Mouse (Mus musculus) embryo, embryonic 11 days (tissue): Measurements from ENCODE around the gene Tmbim7.

Experiments
- DNase-seq: peaks from one replicate; pipeline ENCODE4 v3.0.0-alpha.2; 2015

Tmbim7 gene

DNA sequence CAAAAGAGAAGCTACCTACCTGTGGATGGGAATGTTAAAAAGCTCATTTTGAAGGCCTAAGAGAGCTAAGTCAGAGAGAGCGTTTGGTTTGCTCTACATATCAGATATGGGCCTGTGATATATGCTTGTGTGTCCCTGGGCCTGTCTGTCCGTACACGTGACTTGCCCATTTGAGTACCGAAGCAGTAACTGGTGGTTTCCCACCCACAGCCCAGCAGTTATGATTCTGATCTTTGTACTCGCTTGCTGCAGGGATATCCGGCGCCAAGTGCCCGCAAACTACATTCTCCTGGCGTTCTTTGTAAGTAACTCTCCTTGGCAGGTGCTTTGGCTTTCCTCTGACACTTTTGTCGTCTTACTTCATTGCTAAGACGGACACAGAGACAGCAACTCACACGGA is 15.6 kb downstream of the Tmbim7 start:
- DNase-seq, result no peak

DNA sequence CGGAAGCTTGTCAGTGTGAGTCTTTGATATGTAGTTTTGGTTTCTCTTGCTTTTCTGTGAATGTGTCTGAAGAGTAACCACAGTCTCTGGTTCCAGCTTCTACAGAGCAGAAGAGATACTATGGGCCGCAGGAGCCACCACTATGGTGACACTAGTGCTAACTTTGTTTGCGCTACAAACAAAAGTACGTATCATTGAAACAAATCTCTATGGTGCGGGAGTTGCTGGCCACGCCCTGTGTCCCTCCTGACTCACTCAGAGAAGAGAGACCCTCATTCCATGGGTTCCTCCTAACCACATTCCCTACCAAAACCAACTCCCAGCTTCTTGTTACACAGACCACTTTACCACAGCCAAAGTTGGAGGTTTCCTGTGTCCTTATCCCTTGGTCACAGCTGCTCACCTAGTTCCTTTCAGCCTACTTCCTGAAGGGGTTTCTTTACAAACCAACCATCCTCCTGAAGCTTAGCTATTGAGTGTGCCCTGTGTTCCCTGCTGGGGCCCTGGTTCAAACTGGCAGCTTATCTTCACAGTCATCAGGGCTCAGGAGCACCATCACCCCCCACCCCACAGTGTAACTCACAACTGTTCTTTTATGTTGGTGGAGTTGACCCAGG is 19.1 kb downstream of the Tmbim7 start:
- no peak for DNase-seq

DNA sequence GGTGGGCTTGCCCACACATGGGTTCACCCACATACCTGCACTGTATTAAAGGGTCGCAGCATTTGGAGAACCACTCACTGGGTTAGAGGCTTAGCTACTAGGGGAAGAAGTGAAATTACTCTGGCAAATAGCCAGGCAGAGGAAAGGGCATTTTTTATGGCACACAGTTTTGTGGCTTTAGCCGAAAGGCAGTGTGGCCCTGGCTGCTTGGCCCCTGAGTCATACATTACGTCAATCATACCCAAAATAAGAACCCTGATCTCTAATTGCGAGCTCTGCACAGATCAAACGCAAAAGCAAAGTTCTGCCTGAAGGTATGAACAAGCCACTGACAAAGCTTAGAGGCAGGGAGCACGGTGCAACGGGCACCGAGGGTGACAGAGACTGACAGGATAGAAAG is 37.3 kb downstream of the Tmbim7 start:
- DNase-seq, result no peak

DNA sequence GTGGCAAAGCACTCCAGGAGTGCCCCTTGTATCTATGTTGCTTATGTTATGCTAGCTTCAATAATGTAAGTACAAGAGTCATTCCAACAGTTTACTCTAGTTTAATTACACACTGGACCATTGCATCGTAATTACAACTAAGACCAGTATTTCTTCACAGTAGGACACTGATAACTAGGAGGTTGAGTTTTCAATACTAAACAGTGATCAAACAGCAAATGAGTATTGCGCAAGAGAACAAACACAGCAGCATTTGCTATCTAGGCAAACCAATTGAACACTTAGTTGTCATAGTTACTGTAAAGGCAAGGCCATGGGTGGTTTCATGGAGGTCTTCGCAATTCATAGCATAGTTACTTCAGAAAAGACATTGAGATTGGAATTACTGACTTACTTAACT is 40.3 kb downstream of the Tmbim7 start:
- no peak for DNase-seq

DNA sequence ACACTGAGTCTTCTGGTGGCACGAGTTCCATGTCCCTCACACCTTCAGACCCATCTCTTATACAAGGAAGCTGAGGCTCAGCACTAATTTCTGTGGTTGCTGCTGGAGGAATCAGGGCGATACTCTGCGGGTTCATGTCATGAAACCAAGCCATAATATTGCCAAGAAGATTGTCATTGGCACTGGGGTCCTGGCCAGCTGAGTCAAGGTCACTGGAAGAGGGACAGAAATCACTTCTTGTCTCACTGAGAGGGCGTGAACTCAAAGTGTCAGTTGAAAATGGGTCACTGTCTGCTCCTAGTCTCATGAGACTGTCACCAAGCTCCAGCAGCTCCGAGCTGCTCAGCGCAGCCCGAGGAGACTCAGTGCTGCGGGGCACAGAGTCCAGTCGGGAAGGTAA is 42.0 kb downstream of the Tmbim7 start:
- no peak for DNase-seq

DNA sequence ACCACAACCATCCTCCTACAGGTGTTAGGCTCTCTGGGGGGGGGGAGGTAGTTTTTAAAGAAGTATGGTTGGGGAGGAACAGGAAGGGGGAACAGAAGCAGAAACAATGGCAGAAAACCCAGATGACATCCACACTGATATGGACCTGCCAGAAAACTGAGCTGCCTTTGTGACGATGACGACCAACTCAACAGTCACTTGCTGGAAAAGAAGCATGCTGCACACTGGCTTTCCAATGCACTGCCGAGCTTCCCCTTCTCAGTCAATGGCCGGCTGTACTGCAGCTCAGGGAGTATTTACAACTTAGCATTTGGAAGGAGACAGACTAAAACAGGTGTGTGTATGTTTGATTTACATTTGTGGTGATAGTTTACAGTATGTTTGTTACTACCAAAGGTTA is 44.2 kb downstream of the Tmbim7 start:
- no peak for DNase-seq

DNA sequence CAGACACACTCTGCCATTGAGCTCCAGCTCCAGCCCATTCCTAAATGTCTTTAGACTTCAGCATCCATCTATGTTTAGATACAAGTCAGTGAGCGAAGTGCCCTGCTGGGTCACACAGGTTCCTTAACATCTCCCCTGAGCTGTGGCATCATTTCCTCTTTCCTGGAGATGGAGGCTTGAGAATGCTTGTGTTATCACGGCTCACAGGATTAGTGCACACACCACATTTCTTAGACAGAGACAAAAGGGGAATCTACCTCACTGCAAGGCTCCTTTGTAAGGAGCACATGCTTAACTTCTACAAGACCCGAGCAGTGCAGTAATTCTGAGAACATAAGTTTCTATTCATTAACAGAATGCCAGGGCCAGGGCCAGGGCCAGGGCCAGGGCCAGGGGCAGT is 45.0 kb downstream of the Tmbim7 start:
- no peak for DNase-seq

DNA sequence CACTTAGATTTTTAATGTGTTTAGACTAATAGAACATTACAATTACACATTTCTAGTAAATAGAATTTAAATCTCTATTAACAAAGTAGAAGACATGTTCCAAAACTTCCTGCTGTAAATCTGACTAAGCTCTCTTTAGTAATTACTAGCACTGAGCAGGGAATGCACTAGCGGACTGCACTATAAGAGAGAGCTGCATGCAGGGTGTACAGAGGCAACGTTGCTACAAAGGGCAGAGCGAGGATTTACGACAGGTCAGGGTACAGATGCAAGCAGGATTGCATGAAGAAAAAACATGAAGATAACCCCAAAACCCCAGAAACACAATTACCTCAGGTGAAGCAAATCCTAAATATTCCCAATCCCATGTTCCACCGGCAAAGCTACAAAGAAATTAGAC is 49.0 kb downstream of the Tmbim7 start:
- DNase-seq, result no peak

DNA sequence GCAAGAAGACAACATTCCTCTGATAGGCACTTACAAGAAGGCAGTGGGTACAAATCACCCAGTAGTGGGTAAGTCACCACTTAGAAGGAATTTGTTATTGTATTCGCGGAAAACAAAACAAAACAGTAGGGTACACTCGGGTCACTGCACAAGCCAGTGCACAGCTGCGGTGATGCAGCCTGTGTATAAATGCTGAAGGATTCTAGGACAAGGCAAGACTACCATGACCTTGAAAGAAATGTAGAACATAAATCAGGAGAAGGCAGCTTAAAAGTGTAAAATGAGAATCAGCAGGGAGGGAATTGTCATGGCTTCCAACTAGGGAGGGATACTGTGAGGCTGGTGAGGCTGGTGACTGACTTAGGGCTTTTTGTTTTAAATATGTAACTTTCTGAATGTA is 51.2 kb downstream of the Tmbim7 start:
- DNase-seq, result no peak

DNA sequence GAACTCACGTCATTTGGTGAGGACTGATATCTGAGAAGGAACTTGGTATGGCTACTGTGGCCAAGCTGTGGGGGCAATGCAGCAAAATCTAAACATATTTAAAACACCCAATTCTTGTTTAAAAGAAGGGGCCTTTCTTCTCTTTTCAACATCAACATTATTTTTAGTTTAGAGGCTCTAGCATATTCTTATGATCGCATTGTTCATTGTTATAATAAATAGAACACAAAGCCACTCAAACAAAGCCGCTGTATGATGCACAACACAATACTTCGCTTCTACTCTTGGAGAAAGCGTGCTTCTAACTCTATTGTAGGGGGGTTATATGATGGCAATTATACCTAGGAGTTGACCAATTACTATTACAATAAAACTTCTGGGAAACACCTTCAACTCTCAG is 64.8 kb downstream of the Tmbim7 start:
- DNase-seq, result no peak

DNA sequence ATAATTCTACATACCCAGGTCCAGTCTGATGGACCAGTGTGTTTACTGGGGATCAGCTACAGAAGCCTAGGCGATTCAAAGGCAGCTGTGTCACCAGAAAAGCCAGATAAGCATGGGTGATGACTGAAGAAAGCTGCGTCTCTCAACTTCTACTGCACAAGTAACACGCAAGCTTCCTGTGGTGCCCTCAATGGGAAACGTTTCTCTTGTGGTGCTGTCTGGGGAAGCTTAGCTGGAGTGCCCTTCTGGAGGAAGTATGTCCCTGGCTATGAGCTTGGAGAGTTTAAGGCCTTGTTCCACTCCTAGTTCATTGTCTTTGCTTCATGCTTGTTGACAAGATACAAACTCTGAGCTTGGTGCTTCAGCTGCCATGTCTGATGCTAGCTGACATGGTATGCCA is 68.4 kb downstream of the Tmbim7 start:
- DNase-seq, result no peak

DNA sequence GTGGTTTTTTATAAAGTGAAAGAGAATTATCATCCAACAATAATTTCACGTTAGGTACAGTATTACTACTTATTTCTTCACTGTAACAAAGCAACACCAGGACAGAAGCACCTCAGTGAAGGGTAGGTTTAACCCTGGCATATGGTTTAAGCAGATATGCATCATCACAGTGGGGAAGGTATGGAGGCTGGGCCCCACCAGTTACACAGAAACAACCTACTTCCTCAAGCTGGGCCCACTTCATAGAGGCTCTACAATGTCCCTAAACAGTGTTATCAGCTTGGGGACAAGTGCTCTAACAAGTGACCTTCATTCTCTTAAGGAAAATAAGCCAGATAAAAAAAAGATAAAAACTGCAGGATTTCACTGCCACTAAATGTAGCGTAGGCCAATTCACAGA is 71.9 kb downstream of the Tmbim7 start:
- DNase-seq, result no peak

DNA sequence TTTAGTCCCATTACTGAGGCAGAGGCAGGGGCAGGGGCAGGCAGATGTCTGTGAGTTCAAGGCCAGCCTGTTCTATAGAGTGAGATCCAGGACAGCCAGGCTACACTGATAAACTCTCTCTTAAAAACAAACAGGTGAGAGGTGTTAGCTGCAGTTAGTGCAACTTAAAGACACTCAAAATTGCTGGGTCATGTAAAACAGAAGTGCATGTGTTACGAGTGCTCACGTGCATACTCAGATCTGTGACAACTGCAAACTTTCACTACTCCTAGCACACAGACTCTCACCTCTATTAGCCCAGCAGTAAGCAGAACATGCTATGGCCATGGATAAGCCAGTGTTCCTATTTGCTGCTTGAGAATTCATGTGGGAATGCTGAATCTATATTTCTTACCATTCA is 72.4 kb downstream of the Tmbim7 start:
- no peak for DNase-seq

DNA sequence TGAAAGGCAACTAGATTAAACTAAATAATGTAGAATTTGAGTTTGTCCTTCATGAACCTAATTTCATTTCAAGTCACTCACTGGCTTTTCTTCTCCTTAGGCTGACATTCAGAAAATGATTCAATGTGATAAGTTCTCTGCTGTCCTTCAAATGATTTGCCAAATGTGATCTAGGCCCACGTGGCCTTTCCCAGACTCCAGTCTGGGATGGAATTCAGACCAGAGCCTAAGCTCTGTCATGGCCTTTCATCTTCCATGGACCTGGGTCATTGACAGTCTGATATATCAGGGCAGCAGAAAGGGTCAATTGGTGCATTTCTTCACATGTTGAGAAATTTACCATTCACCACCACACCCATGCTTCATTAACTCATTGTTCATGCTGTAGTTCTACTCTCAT is 74.5 kb downstream of the Tmbim7 start:
- DNase-seq, result no peak

DNA sequence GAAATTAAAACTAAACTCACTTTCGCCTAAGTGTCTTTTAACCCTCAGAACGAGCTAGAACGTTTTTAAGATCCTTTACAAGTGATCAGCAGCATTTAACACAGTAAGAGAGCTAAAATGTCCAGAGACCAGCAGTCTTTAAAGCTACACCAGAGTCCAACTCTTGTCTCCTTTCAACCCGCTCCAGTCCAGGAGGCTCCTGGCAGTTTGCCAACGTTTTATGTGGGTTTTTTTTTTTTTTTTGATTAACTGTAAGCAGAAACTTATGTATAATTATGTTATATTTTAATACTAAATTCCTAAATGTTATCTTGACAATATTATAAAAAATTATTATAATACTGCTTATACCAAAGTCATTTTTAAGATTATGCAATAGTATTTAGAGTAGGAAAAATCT is 77.8 kb downstream of the Tmbim7 start:
- DNase-seq, result no peak
